Mouse (Mus musculus) skeletal muscle tissue, adult 2 months (tissue): ENCODE measurements around the gene Slfn1.
"Not testable (repeated sequence)": the region's sequence is repeated elsewhere in the genome, so short reads cannot be mapped to it uniquely, and the experiment has no call there.

Experiments
- DNase-seq: peaks from one replicate; pipeline ENCODE4 v3.0.0-alpha.2; 2012; ENCODE audit warnings: low read depth, low spot score

Slfn1 gene

GRCm38 (mm10) chr11:83116597-83117227 lies at the start of gene Slfn1:
TSS of gene Slfn1 (plus strand) at chr11:83116849.
- no peak for DNase-seq

GRCm38 (mm10) chr11:83067982-83068694 lies 48.5 kb upstream of the Slfn1 start:
- DNase-seq, result no peak

DNA sequence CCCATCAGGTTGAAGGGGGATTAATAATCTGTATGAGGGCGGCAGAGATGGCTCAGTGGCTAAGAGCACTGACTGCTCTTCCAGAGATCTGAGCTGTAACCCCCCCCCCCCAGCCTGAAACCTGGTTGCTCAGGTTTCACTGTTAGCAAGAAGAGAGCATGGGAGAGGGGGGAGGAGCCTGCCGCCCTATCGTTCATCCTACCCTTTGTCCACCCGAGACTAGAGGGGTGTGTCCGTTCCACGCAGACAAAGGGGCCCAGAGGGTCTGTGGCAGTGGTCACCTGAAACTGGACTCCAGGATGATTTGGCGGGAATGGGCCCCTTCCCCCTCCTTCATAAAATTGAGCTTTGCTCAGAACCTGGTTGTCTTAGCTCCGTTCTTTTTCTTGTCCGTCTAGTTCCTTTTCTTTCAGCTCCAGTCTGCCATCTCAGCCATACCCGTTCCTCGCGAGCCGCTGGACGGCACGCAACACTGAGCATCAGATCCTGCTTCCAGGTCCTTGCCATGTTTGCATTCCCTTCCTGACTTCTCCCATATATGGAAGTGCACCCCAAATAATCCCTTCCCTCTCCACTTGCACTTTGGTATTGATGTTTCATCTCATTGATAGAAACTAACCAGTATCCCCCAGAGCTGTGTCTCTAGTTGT lies 46.2 kb upstream of the Slfn1 start:
- no peak for DNase-seq

- peak; percentile 87 for DNase-seq
Observed at GRCm38 (mm10) chr11:83077714-83078422, 38.8 kb upstream of the Slfn1 start.

- no peak for DNase-seq
Observed at GRCm38 (mm10) chr11:83078423-83079140, 38.1 kb upstream of the Slfn1 start.

GRCm38 (mm10) chr11:83079487-83080199 lies 37.0 kb upstream of the Slfn1 start:
- no peak for DNase-seq

DNA sequence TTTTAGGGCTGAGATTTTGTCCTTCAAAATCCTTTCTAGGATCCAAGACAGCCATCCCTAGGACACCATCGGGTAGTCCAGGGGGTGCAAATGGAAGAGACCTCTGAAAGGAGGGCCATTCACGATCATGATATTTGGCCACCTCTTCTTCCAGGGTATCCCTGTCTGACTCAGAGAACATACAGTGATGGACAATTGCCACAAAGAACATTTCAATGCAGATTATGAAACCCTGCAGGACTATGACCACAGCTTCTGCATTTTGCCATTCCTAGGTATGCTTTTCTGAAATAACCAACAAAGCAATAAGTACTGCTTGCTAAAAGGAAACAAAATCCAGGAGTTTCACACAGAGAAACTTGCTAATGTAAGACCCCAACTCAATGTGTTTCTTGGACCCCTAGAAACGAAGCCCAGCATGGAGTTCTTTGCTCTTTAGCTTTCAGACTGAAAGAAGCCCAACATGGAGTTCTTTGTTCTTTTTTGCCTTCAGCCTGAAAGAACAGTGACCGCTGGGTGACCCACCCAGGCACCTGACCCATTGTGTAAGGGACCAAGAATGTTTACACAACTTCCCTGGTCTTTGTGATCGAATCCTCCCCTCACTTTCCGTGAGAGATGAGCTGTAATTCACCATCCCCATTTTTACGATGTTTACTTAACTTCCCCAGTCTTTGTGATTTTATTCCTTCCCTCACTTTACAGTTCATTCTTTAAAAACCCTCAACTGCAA lies 33.7 kb upstream of the Slfn1 start:
- DNase-seq, result no peak

DNA sequence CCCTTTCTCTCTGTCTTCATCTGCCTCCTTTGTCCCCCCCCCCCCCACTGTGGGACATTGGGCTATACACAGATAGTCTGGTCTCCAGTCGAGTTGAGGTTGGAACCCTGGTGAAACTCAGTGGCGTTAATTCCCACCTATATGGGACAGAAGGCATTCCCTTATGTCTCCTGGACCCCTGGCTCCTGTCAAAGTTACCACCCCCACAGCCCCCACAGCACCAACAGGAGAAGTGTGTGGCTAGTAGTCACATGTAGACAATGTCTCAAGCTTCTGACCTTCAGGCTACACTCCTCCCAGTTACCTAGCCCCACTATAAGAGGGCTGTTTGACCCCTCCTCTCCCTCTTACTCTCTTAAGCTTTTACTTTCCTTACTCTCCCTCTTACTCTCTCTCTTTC lies 32.5 kb upstream of the Slfn1 start:
- no peak for DNase-seq

- no peak for DNase-seq
Observed at GRCm38 (mm10) chr11:83084761-83085160, 31.9 kb upstream of the Slfn1 start.

- DNase-seq, result no peak
Observed at GRCm38 (mm10) chr11:83115138-83115537, 1.5 kb upstream of the Slfn1 start.

GRCm38 (mm10) chr11:83118056-83118455 lies 1.4 kb downstream of the Slfn1 start:
- DNase-seq, result no peak

- DNase-seq, result no peak
Observed at GRCm38 (mm10) chr11:83121131-83121685, 4.6 kb downstream of the Slfn1 start.

GRCm38 (mm10) chr11:83123198-83123597 lies 6.5 kb downstream of the Slfn1 start:
- no peak for DNase-seq

DNA sequence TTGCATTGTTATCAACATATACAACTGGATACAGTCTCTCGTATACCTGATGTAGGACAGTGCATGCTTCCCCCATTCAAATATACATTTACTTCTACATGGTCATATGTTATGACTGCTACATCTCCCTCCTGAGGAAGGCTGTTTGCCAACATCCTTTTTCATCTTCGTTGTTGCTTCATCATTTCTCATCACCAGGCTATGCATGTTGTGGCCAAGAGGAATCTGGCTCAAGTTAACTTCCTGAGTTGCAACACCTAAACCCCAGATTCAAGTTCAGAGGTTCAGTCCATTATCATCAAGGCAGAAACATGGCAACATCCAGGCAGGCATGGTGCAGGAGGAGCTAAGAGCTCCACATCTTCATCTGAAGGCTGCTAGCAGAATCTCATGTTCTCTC lies 8.3 kb downstream of the Slfn1 start:
- DNase-seq, result no peak

DNA sequence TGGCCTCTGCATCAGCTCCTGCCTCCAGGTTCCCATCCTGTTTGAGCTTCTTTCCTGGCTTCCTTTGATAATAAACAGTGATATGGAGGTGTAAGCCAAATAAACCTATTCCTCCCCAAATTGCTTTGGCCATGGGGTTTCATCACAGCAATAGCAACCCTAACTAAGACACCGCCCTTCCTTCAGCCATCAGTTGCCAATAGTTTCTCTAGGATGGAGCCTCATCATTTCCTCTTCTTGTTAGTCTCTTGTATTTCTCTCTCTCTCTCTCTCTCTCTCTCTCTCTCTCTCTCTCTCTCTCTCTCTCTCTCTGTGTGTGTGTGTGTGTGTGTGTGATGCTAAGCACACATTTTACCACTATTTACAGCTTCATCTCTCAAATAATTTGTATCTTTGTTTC lies 9.0 kb downstream of the Slfn1 start:
- not testable (repeated sequence) for DNase-seq

DNA sequence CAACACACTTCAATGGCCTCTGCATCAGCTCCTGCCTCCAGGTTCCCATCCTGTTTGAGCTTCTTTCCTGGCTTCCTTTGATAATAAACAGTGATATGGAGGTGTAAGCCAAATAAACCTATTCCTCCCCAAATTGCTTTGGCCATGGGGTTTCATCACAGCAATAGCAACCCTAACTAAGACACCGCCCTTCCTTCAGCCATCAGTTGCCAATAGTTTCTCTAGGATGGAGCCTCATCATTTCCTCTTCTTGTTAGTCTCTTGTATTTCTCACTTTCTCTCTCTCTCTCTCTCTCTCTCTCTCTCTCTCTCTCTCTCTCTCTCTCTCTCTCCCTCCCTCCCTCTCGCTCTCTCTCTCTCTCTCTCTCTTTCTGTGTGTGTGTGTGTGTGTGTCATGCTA lies 20.6 kb downstream of the Slfn1 start:
- DNase-seq, result not testable (repeated sequence)

DNA sequence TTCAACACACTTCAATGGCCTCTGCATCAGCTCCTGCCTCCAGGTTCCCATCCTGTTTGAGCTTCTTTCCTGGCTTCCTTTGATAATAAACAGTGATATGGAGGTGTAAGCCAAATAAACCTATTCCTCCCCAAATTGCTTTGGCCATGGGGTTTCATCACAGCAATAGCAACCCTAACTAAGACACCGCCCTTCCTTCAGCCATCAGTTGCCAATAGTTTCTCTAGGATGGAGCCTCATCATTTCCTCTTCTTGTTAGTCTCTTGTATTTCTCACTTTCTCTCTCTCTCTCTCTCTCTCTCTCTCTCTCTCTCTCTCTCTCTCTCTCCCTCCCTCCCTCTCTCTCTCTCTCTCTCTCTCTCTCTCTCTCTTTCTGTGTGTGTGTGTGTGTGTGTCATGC lies 32.3 kb downstream of the Slfn1 start:
- DNase-seq, result not testable (repeated sequence)
